Mouse (Mus musculus): ENCODE measurements at regions not wholly inside any gene's neighbourhood (a gene's known extent, or its start where the extent isn't known, plus 50 kb on each side); places are given as distances from the start of the nearest gene placed in this dataset.

- TF ChIP-seq CTCF (conservative IDR thresholded peaks at IDR 0.05; ENCODE audit: low read length) (no peak), NANOG (IDR thresholded peaks at IDR 0.05; ENCODE audit: borderline replicate concordance, low read length) (no peak)
These were observed 138.0 kb upstream of the Klf4 start for GRCm38 (mm10) chr4:55670258-55670657.

All from E14TG2a.4 (cell line).